Mouse (Mus musculus) frontal cortex, adult (tissue): ENCODE data around the gene Fastk.

ENCODE experiments used
- ATAC-seq: cut with Nextera tagmentation; 2 replicates; pipeline ENCODE4 v1.9.2; 2017; ENCODE audit warnings: mild to moderate bottlenecking, moderate library complexity, mixed read lengths; ENCODE audit not compliant: low TSS enrichment

Fastk gene

DNA sequence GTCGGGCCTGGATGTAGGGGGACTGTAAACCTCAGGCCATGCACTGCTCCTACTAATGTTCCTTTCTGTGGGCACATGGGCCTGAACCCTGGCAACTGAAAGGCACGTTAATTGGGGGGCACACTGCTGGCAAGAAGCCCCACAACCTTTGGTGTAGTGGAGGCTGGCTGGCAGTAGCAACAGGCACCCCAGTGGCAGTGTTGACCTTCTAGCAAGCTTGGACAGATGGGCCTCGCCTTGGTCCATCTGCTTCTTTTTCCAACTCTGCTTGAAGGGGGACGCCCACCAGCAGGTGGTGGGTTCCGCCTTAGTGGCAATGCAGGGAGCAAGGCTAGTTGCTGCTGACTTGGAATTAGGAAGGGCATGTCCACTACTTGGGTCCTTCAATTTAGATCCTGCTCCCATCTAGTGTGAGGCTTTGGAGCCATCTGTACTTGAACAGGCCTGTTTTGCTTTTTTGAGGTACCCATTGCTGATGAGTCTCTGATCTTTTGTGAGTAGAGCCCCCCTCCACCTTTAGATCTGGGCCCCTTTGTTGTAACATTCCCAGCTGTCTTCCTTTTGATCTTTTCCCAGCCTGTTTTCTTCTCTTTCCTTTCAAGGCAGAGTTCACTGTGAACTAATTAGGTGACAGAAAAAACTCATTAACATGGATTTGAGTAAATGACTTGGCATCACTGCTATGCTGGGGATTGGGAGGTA is 8.3 kb upstream of the Fastk start:
- ATAC-seq, result no peak

DNA sequence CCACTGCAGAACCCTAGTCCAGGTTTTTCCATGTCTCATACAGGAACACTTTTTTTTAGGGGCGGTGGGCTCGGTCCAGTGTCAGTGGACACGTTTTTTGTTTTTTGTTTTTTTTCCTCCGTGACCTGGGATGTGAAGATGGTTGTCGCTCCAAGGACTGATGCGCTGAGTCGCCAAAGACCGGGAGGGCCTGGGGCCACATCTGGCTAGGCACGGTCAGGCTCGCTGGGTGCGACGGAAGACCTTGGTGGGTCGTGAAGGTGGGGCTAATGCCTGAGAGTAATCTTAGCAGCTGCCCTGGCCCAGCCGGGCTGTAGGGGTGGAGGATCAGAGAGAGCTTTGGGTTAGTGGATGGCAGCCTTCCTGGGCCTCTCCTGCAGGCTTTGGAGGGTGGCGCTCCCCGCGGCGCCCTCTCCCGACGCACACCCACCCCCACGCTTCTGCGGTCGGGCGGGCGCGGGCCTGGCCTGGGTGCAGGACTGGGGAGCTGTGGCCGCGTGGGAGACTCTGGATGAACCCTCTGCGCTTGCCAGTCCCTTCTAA is 7.7 kb upstream of the Fastk start:
- ATAC-seq, result peak; percentile 31

DNA sequence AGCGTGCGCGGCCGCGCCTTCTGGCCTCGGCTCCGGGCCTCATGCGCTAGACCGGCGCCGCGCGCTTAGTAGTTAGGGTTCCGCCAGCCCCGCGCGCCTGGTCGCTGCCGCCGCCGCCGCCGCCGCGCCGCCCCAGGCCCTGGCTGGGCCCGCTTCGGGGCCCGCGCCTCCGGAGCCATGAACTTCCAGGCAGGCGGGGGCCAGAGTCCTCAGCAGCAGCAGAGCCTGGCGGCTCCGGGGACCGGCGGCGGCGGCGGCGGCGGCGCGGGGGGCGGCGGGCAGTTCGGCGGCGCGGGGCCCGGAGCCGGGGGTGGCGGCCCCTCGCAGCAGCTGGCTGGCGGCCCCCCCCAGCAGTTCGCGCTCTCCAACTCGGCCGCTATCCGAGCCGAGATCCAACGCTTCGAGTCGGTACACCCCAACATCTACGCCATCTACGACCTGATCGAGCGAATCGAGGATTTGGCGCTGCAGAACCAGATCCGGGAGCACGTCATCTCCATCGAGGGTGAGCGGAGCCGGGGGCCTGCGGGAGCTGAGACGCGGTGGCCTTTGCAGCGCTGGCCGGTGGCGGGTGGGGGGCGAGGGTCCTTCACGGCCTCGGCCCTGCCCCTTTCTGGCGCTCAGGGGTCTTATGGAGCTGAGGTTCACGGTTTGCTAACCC is 7.1 kb upstream of the Fastk start, which contains the start of gene Agap3:
Gene Agap3 (plus strand): TSS at position 148 of the 661 bp plus-strand sequence.
- peak; percentile 4; the same call in 1 of the 2 replicates for ATAC-seq

DNA sequence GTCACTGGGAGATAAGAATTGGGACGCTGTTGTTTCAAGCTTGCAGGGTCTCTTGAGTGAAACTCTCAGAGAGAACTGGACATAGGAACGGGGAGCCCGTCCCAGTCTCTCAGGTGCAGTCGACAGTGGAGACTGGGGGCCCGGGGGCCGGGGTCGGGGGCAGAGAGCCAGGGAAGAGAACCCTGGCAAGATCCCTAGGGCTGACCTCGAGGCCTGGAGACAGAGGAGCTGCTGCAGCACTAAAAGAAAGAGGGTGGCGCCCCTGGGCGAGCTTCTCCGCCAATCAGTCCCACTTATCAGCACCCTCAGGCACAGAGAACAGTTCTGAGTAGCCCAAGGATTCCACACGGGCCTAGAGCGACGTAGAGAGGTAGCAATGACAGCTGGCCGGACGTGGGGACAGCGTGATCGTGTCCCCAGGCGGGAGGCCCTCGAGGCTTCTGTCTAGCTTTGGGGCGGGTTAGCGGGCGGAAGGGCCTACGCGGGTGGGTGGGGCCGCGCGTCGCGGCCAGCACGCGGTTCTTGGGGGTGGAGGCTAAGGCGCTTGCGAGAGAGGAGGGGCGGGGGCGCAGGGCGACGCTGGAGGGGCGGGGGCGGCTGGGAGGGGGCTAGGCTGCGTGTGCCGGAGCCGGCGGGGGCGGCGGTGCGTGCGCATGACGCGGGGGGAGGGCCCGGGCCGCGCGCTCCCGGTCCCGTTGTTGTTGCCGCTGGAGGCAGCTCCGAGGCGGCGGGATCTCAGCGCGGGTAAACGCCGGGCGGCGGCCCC is 6.4 kb upstream of the Fastk start:
- ATAC-seq, result peak; percentile 34

DNA sequence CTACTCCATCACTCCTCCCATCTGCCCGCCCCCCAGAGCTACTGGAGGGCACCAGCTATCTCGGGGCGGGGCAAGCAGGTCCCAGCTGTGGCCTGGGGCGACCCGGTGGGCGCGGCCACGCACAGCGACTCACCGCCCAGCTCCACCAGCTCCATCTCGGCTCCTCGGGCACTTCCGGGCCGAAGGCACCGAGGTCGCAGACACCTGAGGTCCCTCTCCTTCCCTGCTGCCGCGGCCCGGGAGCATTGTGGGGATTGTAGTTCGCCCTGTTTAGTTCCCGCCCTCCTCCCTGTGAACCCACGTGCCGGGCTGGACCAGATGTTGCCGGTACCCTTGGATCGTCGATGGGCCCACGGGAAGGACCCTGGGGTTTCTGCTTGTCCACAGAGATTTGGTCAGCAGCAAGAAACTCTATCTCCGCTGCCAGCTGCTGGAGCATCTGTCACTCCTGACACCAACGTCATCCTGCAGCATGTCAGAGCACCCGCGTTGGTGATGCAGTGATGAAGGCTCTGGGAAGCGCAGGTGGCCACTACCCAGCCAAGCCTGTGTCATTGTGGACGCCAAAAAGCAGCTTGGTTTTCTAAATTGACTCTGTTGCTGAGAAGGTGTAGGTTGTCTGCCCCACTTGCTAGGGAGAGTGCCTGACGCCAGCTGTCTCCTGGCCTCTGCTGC is 2.7 kb upstream of the Fastk start, which contains the start of gene Tmub1:
Gene Tmub1 (minus strand): TSS at position 231 of the 675 bp plus-strand sequence.
- peak; percentile 56 for ATAC-seq

DNA sequence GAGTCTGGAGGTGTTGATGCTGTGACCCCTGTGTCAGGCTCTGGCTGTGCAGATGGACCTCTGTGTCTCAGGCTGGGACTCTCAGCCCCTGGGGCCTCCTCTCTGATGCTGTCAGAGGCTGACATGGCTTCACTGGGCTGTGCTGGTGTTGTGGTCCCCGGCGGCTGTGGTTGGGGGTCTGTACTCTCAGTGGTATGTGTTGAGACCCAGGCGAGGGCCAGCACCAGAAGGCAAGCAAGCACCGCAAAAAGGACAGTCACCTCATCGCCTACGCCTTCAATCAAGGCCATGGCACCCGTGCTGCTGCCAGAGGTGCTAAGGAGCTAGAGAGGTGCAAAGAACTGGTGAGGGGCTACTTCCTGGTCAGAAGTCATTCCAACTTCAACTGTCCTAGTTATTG is 1.5 kb upstream of the Fastk start:
- no peak for ATAC-seq

DNA sequence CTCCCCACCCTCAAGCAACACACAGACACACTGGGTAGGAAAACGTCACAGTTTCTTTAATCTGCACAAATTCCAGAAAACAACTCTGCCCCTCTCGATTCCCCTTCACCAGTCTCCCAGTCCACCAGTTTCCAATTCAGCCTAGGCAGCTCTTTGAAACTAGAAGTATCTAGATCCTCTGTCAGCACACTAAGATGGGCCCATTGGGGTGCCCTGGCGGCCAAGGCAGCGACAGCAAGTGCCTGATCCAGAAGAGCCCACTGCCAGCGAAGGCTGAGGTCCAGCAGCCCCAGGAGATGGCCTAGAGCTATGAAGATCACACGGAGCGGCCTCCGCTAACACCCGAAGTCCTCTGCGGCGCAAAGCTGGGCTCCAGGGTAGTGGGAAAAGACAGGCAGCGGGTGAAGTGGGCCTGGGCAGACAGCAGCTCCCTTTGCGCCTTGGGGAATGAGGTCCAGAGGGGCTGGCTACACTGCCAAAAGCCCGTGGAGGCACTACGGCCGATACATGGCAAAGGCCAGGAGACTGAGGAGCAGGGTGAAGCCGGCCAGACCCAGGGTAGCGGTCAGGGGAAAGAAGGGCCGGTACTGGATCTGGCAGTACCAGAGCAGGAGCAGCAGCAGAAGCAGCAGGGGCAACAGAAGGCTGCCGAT is 467 bp upstream of the Fastk start:
- ATAC-seq, result no peak

DNA sequence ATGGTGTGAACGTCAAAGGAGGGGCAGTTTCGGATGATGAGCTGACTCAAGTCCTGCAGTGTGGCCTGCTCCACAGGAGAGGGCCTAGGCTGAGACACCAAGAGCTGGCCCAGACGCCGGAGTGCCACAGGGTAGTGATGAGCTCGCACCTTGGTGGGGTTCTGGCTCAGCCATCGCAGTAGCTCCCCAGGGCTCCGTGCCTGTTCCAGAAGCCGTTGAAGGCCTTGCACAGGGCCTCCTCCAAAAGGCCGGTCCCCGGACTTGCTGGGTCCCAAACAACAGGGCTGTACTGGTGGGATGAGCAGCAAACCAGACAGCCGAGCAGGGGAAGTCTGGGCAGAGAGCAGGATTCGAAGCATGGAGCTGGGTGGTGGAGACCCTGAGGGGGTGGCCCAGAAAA is 1.2 kb downstream of the Fastk start:
- no peak for ATAC-seq

DNA sequence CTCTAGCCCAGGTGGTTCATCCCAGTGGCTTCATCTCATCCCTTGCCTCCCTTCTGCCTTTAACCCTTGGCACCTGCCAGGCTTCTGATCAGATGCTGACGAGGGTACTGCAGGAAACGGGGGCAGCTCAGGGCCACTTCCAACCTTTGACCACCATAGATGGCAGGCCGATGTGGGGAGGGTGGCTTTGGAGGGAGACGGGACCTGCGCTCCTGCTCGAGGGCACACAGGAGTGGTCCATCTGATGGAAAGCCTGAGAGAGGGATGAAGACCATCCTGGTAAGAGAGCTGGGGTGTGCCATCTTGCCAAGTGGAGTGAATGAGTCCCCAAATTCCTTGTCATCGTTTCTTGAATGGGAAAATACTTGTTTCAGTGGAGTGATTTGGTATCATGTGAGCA is 1.9 kb downstream of the Fastk start:
- ATAC-seq, result no peak

DNA sequence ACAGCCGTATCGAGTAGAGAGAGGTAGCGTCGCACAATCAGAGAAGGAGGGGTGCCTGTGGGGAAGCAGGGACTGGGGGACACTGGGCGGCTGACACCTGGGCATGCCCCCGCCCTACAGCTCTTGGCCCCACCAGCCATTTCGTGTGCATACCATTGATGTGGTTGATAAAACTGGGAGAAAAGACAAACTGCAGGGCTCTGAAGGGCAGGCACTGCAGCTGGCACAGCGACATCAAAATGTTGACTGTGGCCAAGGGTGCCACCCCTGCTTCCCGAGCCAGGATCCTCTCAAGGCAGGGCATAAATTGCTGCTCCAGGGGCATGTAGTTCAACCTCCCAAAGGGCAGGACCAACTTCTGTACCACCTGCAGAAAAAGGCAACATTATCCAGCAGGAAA is 3.1 kb downstream of the Fastk start:
- no peak for ATAC-seq

DNA sequence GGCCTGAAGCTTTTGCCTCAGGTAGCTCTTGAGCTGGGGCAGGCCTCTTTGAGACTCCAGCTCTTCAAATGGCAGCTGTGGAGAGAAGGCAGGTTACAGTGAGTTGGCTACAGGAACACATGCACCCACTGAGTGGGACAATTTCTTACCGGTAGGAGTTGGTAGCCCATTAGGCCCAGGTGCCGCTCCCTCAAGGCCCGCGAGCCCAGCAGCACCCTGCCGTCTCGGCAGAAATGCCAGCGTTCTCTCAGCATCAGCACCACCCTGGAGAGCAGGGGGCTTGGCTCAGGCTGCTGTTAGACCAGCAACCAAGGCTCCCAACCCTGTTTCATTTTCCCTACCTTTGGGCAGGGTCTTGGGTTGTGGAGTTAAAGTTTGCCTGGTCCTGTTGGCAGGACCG is 3.9 kb downstream of the Fastk start:
- ATAC-seq, result no peak

DNA sequence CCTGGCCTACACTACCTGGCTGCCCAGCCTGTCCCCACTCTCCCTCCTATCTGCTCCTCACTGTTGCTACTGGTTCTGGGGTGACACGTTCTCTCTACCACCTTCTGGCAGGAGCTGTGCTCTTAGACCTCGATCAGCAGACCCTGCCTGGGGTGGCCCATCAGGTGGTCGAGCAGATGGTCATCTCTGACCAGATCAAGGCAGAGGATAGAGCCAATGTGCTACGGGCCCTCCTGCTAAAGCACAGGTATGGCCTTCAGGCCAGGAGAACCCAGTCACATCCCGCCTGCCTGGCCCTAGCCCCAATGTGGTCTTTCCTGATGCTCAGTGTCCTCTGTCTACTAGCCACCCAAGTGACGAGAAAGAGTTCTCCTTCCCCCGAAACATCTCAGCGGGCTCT is 11.1 kb downstream of the Fastk start:
- no peak for ATAC-seq

DNA sequence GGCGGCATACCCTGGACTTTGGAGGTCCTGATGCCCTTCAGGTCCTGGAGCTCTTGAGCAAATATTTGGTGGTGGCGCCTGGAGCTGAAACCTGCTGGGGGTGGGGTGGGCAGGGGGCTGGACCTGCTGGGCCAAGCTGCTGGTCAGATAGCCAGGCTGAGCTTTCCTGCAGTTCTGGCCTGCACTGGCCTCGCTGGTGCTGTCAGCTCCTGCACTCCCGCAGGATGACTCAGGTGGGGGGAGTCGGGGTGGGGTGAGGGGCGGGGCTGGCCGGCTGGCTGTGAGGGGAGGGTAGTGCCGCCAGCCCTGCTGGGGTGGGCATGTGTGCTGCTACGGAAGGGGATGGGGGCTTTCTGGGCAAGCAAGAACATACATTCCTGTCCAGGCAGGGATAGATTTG is 16.5 kb downstream of the Fastk start:
- ATAC-seq, result no peak

DNA sequence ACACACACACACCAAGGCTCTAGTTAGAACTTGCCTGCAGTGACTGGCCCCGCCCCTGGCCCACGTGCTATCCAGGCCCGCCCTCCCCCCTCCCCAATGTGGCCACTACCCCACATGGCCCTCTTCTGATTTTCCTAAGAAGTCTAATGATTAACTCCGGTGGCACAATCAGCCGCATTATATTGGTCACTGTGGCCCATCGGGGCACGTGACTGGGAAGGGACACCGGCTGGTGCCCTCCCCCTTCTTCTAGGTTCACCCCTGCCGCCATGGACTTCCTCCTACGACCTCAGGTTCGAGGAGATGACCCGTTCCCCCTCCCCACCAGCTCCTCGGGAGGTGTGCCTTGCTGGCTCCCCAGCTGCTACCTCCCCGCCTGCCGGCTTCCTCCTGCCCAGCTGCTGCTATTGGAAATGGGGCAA is 17.1 kb downstream of the Fastk start:
- ATAC-seq, result no peak

DNA sequence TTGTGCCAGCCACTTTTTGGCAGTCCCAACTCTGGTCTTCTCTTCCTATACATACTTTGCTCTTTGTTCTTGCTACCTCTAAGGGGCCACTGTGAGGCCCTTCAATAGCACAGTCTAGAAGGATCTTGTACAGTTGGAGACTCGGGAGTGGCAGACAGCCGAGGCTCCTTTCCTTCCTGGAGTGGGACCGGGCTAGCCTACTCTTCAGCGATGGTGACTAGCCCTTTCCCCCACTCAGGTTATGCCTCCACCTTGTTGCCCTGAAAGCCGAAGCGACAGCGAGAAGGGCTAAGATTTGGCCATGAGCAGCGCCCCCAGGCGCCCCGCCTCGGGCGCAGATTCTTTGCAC is 17.8 kb downstream of the Fastk start:
- no peak for ATAC-seq

DNA sequence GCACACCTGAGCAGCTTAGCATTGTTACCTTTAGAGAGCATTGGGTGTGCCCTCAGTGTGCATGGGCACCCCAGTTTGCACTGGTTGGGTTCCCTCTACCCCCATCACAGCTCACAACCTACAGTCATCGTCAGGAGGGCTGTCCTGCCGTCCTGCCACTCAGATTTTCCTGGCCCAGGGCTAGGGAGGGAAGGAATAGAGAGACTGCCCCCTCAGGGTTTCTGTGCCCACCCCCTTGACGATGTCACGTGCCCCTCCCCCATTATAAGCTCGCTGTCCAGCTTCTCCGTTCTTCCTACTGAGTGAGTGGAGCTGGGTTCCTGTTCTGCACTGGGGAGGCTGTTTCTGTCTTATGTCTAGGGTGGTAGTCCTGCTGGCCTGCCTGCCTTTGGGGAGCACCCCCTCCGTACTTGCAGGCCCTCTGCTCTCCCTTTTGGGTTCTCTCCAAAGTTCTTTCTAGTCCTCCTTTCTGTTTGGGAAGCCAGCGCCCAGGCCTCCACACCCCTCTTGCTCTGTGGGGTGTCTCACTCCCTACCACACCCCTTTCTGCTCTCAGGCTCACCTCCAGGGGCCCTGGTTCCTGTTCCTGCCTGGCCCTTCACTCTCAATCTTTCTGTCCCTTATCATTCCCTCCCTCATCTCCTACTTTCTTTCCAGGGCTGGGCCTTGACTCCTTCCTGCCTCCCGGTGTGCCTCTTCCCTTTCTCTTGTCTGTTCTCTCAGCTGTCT is 18.4 kb downstream of the Fastk start:
- ATAC-seq, result no peak

DNA sequence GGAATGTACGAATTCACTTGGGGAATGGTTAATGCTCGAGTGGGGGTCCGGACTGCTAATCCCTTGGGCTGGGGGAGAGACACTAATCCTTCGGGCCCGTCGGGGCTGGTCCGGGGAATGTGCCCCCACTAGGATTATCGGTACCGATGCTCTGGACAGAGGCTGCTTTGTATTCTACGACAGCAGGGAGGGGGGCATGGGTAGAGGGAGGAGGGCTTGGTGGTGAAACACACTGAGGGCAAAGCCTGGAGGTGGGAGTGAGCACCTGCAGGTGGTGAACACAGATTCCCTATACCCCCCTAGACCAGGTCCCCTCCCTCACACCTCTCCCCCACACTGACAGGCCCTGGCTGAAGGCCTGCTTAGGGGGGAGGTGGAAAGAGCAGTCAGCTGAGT is 19.1 kb downstream of the Fastk start:
- ATAC-seq, result no peak

DNA sequence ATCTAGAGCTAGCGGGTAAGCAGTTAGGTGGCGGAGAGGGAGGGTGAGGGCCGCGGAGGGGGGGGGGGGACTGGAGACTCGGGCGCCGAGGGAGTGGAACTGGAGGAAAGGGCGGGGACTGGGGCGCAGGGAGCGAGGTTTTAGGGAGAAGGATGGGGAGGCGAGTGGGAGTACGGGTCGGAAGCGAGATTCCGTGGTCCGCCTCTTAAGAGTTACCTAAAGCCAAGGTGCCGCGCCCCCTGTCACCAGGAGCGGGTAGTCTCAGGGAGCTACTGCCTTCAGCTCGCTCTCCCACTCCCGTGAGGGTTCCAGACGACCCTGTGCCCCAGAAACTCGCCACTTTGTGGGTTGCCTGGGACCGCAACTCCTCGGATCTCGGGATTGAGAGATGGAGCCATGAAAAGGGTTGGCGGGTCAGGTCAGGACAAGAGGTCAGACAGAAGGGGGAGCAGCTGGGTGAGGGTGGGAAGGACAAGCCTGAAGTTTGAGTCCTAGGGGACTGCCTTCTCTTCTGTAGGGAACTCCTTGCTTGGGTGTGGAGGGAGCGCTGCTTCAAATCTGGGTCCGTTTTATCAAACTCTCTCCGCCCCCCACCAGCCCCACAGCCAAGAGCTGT is 19.6 kb downstream of the Fastk start:
- no peak for ATAC-seq

DNA sequence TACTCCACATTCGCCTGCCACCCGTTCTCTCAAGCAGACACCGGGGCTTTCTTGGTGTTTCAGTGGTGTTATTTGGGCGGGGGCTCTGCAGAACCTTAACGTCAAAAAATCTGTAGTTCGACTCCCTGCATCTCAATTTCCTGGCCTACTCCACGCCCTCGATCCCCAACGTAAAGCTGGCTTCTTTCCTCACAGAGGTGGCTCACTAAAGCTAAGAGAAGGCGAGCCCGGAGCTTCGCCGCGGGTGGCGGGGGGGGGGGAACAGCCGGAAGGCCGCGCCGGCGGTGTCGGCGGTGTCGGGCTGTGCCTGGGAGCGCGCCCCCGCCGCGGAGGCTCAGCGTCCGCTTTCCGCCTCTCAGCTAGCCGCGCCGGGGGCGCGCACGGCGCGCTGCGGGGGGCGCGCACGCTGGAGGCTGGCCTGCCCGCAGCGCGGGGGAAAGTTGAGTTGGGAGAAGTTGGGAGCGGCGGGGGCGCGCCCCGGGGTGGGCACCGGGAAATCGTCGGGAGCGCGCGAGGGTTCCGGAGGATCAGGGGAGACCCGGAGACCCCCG is 20.2 kb downstream of the Fastk start:
- ATAC-seq, result peak; percentile 28
